Comparison of ENCODE assay signal across 25 mouse cellular contexts in genomic region chr15:94530519-94530918, GRCm38 (mm10). TPM values are rescaled to one million over a fixed set of nuclear protein-coding genes. Genes with fewer than 3 reads are reported as not detected.
DNase-seq lines count a peak whose midpoint lies in the region; ATAC-seq and TF ChIP-seq lines count a peak whose summit lies in the region.
"Had no signal": no experiment of that assay in that cellular context is flagged by ENCODE, and none has a peak within 500 bp of the region (broad histone marks: within the 10 kb centered on the region; RNA-seq: fewer than 3 reads in every experiment).

No protein-coding gene starts in this region.

- no peak for ATAC-seq in embryonic facial prominence, embryonic 14.5 days (ENCODE audit: low read depth)
- no peak for ATAC-seq in heart, embryonic 12.5 days (ENCODE audit: insufficient number of reproducible peaks, low FRiP score)
- ATAC-seq in lung, postnatal 0 days = peak; percentile 56
- ATAC-seq: forebrain, embryonic 13.5 days; forebrain, embryonic 16.5 days; Patski had no signal

- H3K4me2 ChIP-seq in embryonic facial prominence, embryonic 14.5 days (ENCODE audit: low read depth, low read length) = no peak overlapping the region
- no peak overlapping the region for H3K4me2 ChIP-seq in heart, embryonic 12.5 days
- no peak overlapping the region for H3K4me2 ChIP-seq in lung, postnatal 0 days (replicated peaks; ENCODE audit: low read depth, low read length)
- H3K4me2 ChIP-seq: embryonic facial prominence, embryonic 12.5 days; forebrain, embryonic 13.5 days; heart, embryonic 11.5 days; heart, embryonic 15.5 days; hindbrain, embryonic 12.5 days; hindbrain, embryonic 15.5 days had no signal

- TF ChIP-seq CTCF in lung, postnatal 0 days (IDR thresholded peaks at IDR 0.05) = no peak
- no peak for TF ChIP-seq CTCF in lung, adult 2 months (IDR thresholded peaks at IDR 0.05; ENCODE audit: insufficient read depth, low read length)

- TF ChIP-seq POLR2A in lung, adult 2 months (IDR thresholded peaks at IDR 0.05; ENCODE audit: borderline replicate concordance, extremely low read depth, low read depth, low read length) = no peak

- 80% methylated on average over 3 of the region's 3 CpGs for WGBS in embryonic facial prominence, embryonic 14.5 days
- WGBS in embryonic facial prominence, embryonic 10.5 days = 91% methylated on average over 3 of the region's 3 CpGs
- 82% methylated on average over 3 of the region's 3 CpGs for WGBS in heart, embryonic 12.5 days
- WGBS in lung, postnatal 0 days = 61% methylated on average over 3 of the region's 3 CpGs
- WGBS in lung, adult 2 months = 60% methylated on average over 3 of the region's 3 CpGs

- H3K9me3 ChIP-seq in embryonic facial prominence, embryonic 14.5 days (ENCODE audit: control insufficient read depth, low read length) = no peaks in the 10 kb centered on the region
- no peaks in the 10 kb centered on the region for H3K9me3 ChIP-seq in embryonic facial prominence, embryonic 10.5 days
- H3K9me3 ChIP-seq in heart, embryonic 12.5 days (replicated peaks) = no peaks in the 10 kb centered on the region
- no peaks in the 10 kb centered on the region for H3K9me3 ChIP-seq in lung, postnatal 0 days (ENCODE audit: low read length)
- H3K9me3 ChIP-seq: embryonic facial prominence, embryonic 12.5 days; forebrain, embryonic 13.5 days; heart, embryonic 15.5 days; hindbrain, embryonic 12.5 days; hindbrain, embryonic 15.5 days had no signal

- H3K27me3 ChIP-seq in embryonic facial prominence, embryonic 14.5 days (replicated peaks; ENCODE audit: control insufficient read depth, insufficient read depth, low read length) = no peaks in the 10 kb centered on the region
- no peaks in the 10 kb centered on the region for H3K27me3 ChIP-seq in embryonic facial prominence, embryonic 10.5 days (replicated peaks; ENCODE audit: low read depth, poor library complexity, severe bottlenecking)
- no peaks in the 10 kb centered on the region for H3K27me3 ChIP-seq in heart, embryonic 12.5 days (replicated peaks)
- no peaks in the 10 kb centered on the region for H3K27me3 ChIP-seq in lung, postnatal 0 days (replicated peaks; ENCODE audit: insufficient read depth, low read length)
- H3K27me3 ChIP-seq: embryonic facial prominence, embryonic 12.5 days; forebrain, embryonic 13.5 days; heart, embryonic 15.5 days; hindbrain, embryonic 12.5 days; hindbrain, embryonic 15.5 days; Patski had no signal

- TF ChIP-seq EP300 in lung, postnatal 0 days (IDR thresholded peaks at IDR 0.05) = peak; percentile 18; the same call in 1 of the 2 replicates

- H3K36me3 ChIP-seq in embryonic facial prominence, embryonic 14.5 days (ENCODE audit: control insufficient read depth, insufficient read depth, low read length) = peaks cover 23% of the 10 kb centered on the region
- peaks cover 49% of the 10 kb centered on the region for H3K36me3 ChIP-seq in embryonic facial prominence, embryonic 10.5 days (replicated peaks)
- peaks cover 31% of the 10 kb centered on the region for H3K36me3 ChIP-seq in heart, embryonic 12.5 days
- H3K36me3 ChIP-seq in lung, postnatal 0 days (ENCODE audit: insufficient read depth, low read length) = 0 out of 2 replicates have a peak, but pooled peaks cover 5% of the 10 kb centered on the region
- H3K36me3 ChIP-seq: hindbrain, embryonic 15.5 days had no signal

- no peak overlapping the region for H3K27ac ChIP-seq in embryonic facial prominence, embryonic 14.5 days (replicated peaks; ENCODE audit: low read depth, low read length)
- H3K27ac ChIP-seq in embryonic facial prominence, embryonic 10.5 days (replicated peaks) = no peak overlapping the region
- H3K27ac ChIP-seq in heart, embryonic 12.5 days (ENCODE audit: poor library complexity, severe bottlenecking) = no peak overlapping the region
- no peak overlapping the region for H3K27ac ChIP-seq in lung, postnatal 0 days (ENCODE audit: low read length)
- H3K27ac ChIP-seq: embryonic facial prominence, embryonic 12.5 days; forebrain, embryonic 13.5 days; gastrocnemius, adult 2 months; heart, embryonic 15.5 days; hindbrain, embryonic 12.5 days; hindbrain, embryonic 15.5 days had no signal

- H3K4me1 ChIP-seq in embryonic facial prominence, embryonic 14.5 days (ENCODE audit: control insufficient read depth, insufficient read depth, low read length) = no peaks in the 10 kb centered on the region
- H3K4me1 ChIP-seq in embryonic facial prominence, embryonic 10.5 days = no peaks in the 10 kb centered on the region
- no peaks in the 10 kb centered on the region for H3K4me1 ChIP-seq in heart, embryonic 12.5 days (replicated peaks)
- no peaks in the 10 kb centered on the region for H3K4me1 ChIP-seq in lung, postnatal 0 days (ENCODE audit: insufficient read depth, low read depth, low read length)
- no peaks in the 10 kb centered on the region for H3K4me1 ChIP-seq in lung, adult 2 months (ENCODE audit: control insufficient read depth, insufficient read depth, low read length)
- H3K4me1 ChIP-seq: embryonic facial prominence, embryonic 12.5 days; forebrain, embryonic 13.5 days; heart, embryonic 15.5 days; hindbrain, embryonic 12.5 days; hindbrain, embryonic 15.5 days had no signal

- no peak overlapping the region for H3K9ac ChIP-seq in embryonic facial prominence, embryonic 14.5 days (ENCODE audit: low read depth, low read length)
- H3K9ac ChIP-seq in heart, embryonic 12.5 days = no peak overlapping the region
- no peak overlapping the region for H3K9ac ChIP-seq in lung, postnatal 0 days (replicated peaks; ENCODE audit: low read depth)
- H3K9ac ChIP-seq: embryonic facial prominence, embryonic 12.5 days; forebrain, embryonic 13.5 days; heart, embryonic 15.5 days; hindbrain, embryonic 12.5 days; hindbrain, embryonic 15.5 days had no signal

- no peak overlapping the region for H3K4me3 ChIP-seq in embryonic facial prominence, embryonic 14.5 days (ENCODE audit: low read depth, low read length)
- H3K4me3 ChIP-seq in embryonic facial prominence, embryonic 10.5 days = no peak overlapping the region
- no peak overlapping the region for H3K4me3 ChIP-seq in heart, embryonic 12.5 days
- no peak overlapping the region for H3K4me3 ChIP-seq in lung, postnatal 0 days (ENCODE audit: low read depth, low read length)
- no peak overlapping the region for H3K4me3 ChIP-seq in lung, adult 2 months (replicated peaks; ENCODE audit: extremely low read depth, low read depth, low read length)
- H3K4me3 ChIP-seq: embryonic facial prominence, embryonic 12.5 days; erythroblast, embryonic 14.5 days; forebrain, embryonic 13.5 days; gastrocnemius, adult 2 months; heart, embryonic 15.5 days; hindbrain, embryonic 12.5 days; hindbrain, embryonic 15.5 days had no signal

- peak; percentile 30 for DNase-seq in embryonic facial prominence, embryonic 14.5 days (ENCODE audit: low spot score)
- no peak for DNase-seq in embryonic facial prominence, embryonic 10.5 days (ENCODE audit: low spot score)
- DNase-seq in heart, adult 9 months (ENCODE audit: low spot score in 2 of 2) = peak; percentile 16 to 22
- DNase-seq in lung, postnatal 0 days (ENCODE audit: low spot score) = peak; percentile 41
- DNase-seq in lung, adult 2 months = no peak
- peak; percentile 17 for DNase-seq in lung, postnatal 36 days
- DNase-seq in urinary bladder, postnatal 4 days (ENCODE audit: low spot score in 2 of 2) = no peak
- DNase-seq: adrenal gland, postnatal 10 days; adrenal gland, postnatal 36 days; cerebellum, adult 18-20 months; cerebellum, adult 9-10 months; cerebellum, postnatal 14 days; gastrocnemius, adult 2 months; gastrocnemius, postnatal 14 days; heart, postnatal 14 days had no signal

RNA-seq across cellular contexts. Expression of gene Pus7l, which starts 12.8 kb away (rescaled TPM):
- 8.7 and 9.7 TPM in 2 replicates for polyA plus RNA-seq in embryonic facial prominence, embryonic 14.5 days (2014; fragmentation: Nextera tagmentation; extraction: Ambion mirVana)
- polyA plus RNA-seq in embryonic facial prominence, embryonic 10.5 days (2016; fragmentation: Nextera tagmentation; extraction: Ambion mirVana) = 8.9 and 10.5 TPM in 2 replicates
- polyA plus RNA-seq in heart, embryonic 12.5 days (2016; fragmentation: Nextera tagmentation; extraction: Ambion mirVana) = 5.8 and 6.4 TPM in 2 replicates
- polyA plus RNA-seq in lung, postnatal 0 days (2015; fragmentation: Nextera tagmentation; extraction: Ambion mirVana) = 3.2 and 3.4 TPM in 2 replicates
- polyA plus RNA-seq in lung, adult 2 months (2012; rRNA removed) = 1.7 and 2.2 TPM in 2 replicates

RNA-seq across cellular contexts. Expression of gene Irak4, which starts 12.9 kb away (rescaled TPM):
- 4.4 and 5.2 TPM in 2 replicates for polyA plus RNA-seq in embryonic facial prominence, embryonic 14.5 days (2014; fragmentation: Nextera tagmentation; extraction: Ambion mirVana)
- 2.8 and 3.3 TPM in 2 replicates for polyA plus RNA-seq in embryonic facial prominence, embryonic 10.5 days (2016; fragmentation: Nextera tagmentation; extraction: Ambion mirVana)
- 3.8 and 4.7 TPM in 2 replicates for polyA plus RNA-seq in heart, embryonic 12.5 days (2016; fragmentation: Nextera tagmentation; extraction: Ambion mirVana)
- polyA plus RNA-seq in lung, postnatal 0 days (2015; fragmentation: Nextera tagmentation; extraction: Ambion mirVana) = 11.8 and 12.1 TPM in 2 replicates
- polyA plus RNA-seq in lung, adult 2 months (2012; rRNA removed) = 7.8 and 9.8 TPM in 2 replicates

RNA-seq across cellular contexts. Expression of gene Twf1, which starts 59.2 kb away (rescaled TPM):
- 78.3 and 83.1 TPM in 2 replicates for polyA plus RNA-seq in embryonic facial prominence, embryonic 14.5 days (2014; fragmentation: Nextera tagmentation; extraction: Ambion mirVana)
- 66.1 and 68.9 TPM in 2 replicates for polyA plus RNA-seq in embryonic facial prominence, embryonic 10.5 days (2016; fragmentation: Nextera tagmentation; extraction: Ambion mirVana)
- 48.0 and 48.7 TPM in 2 replicates for polyA plus RNA-seq in heart, embryonic 12.5 days (2016; fragmentation: Nextera tagmentation; extraction: Ambion mirVana)
- 84.8 and 86.3 TPM in 2 replicates for polyA plus RNA-seq in lung, postnatal 0 days (2015; fragmentation: Nextera tagmentation; extraction: Ambion mirVana)
- polyA plus RNA-seq in lung, adult 2 months (2012; rRNA removed) = 20.7 and 30.9 TPM in 2 replicates

Comparison
In these comparisons a context has a peak if more than half of its experiments do, and no peak if none do; other contexts are left out.
1. DNase-seq: peak in embryonic facial prominence, embryonic 14.5 days (single experiment), heart, adult 9 months (2 of 2), lung, postnatal 0 days (single experiment) and lung, postnatal 36 days (single experiment); none in embryonic facial prominence, embryonic 10.5 days (single experiment), lung, adult 2 months (single experiment) and urinary bladder, postnatal 4 days (0 of 2).